Mouse (Mus musculus) B cell, adult 67 days (primary cell): Measurements from ENCODE around the gene Fkbp11. TPM values are rescaled to one million over a fixed set of nuclear protein-coding genes. Genes with fewer than 3 reads are reported as not detected.

Source experiments
- total RNA-seq, 2 experiments: library from RNA; stranded (reverse); gene quantifications; 4 replicates each; pipeline ENCODE4 v1.2.4; 2023

Fkbp11 gene
- 10 to 100 TPM; 24.6 to 26.6 TPM for total RNA-seq

DNA sequence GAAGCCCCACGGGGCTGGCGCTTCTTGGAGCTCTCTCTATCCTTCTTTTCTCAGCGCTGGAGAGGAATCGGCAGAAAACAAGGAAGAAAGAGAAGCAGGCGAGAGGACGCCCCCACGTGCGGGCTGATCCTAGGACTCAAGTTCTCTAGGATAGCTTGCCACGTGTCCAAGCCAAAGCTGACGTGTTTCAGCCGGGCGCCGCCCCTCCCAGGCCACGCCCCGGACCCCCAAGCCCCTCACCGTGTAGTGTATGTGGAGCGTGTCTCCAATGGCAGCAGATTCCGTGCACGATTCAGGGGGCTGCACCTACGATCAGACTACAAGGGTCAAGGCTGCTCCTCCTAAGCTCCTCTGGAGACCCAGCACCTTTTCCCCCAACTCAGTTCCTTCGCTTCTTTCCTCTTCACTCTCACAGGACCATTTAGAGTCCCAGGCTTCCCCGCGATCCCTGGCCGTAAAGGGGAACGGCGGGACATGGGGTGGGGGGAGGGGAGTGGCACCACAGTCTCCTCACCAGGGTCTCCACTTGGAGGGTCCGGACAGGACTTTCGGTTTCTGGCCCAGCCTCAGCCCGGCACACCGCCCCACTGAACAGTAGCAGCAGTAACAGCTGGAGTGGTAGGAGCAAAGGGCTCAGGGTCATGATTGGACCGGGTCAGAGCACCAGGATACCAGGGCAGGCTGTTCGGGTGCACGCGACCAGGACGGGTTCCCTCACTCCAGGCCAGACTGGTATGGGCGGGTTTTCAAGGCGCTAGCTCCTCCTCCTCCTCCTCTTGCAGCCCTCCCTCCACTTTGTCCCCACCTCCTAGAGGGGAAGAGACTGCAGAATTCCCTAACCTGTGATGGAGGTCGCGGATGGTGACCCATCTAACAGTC, at the start of gene Fkbp11:
Fkbp11 (minus strand) TSS at position 756 of the 879 bp plus-strand sequence.

DNA sequence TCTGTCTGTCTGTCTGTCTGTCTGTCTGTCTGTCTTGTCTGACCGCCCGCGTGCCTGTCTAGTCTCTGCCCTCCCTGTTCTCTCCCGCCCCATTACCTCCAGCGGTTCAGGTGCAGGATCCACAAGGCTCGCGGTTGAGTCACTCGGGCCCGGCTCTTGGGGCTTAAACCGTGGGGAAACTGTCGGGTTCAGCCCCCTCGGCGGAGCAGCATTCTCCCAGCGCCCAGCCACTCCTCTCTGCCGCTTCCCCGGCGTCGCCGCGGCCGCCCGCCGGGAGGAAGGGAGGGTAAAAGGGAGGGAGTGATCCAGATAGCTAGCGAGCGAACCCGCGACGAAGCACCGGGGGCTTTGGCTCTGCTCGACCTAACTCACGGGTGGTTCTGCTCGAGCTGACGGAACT, 49.8 kb upstream of the Fkbp11 start, which contains the start of gene Wnt10b:
Wnt10b (minus strand) TSS at position 389 of the 400 bp plus-strand sequence.

DNA sequence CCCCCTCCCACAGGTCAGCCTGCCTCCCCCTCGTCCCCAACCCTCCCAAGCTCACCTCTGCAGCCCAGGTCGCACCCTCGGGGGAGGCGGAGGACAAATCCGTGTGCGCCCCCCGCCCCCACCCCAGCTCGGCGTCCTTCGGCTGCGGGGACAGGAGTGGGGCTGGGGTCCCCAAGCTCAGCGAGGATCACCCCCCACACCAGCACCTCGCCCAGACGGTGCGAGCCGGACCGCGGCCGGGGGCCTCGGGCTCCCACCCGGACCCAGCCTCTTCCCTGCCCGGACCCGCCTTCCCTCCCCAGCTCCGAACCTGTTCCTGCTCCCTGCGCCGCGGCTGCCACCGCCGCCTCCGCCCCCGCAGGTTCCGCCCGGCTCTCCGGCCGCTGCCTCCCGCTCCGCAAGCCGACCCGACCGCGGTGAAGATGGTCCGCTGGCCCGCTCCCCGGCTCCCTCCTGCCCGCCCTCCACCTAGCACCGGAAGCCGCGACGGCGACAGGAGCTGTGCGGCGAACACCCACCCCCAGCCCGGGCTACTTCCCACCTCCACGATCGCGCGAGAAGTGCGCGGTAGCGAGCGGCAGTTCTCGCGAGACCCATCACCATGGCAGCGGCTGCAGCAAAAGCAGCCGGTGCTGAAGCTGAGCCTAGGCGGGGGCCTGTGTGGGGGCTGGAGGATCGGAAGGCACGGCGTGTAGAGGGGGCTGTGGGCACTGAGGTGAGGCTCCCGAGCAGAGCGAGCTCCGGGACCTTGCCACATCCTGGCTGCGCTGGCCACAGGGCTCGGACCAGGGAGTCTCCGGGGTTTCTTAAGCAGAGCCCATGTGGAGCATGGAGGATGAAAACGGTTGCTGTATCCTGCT, 34.9 kb upstream of the Fkbp11 start, which contains the start of gene Arf3:
Arf3 (minus strand) TSS at position 545 of the 860 bp plus-strand sequence.

DNA sequence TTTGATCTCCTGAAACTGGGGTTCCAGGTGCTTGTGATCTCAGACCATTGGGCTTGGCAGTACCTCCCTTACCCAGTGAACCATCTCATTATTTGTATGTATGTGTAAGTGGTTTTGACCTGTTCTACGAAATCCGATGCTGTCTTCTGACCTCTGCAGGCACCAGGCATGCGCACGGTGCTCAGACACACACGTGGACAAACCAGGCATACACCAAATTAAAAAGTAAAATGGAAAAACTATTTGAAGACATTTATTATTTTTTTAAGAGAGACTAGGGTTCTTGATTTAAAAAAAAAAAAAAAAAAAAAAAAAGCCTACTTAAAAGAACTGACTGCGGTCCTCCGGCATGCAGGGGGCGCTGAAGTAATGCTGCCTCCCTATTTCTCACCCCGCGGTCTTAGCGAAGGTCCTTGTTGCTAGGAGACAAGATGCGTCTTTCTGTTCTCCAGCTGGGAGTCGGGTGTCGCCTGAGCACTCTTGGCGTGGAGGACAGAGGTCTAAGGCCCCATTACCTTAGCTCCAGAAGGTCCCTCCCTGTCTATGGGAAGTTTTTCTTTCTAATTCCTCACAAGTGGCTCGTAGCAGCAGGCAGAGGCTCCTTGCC, 20.1 kb downstream of the Fkbp11 start, which contains the start of gene Ccdc65:
Ccdc65 (plus strand) TSS at position 442 of the 607 bp plus-strand sequence.

DNA sequence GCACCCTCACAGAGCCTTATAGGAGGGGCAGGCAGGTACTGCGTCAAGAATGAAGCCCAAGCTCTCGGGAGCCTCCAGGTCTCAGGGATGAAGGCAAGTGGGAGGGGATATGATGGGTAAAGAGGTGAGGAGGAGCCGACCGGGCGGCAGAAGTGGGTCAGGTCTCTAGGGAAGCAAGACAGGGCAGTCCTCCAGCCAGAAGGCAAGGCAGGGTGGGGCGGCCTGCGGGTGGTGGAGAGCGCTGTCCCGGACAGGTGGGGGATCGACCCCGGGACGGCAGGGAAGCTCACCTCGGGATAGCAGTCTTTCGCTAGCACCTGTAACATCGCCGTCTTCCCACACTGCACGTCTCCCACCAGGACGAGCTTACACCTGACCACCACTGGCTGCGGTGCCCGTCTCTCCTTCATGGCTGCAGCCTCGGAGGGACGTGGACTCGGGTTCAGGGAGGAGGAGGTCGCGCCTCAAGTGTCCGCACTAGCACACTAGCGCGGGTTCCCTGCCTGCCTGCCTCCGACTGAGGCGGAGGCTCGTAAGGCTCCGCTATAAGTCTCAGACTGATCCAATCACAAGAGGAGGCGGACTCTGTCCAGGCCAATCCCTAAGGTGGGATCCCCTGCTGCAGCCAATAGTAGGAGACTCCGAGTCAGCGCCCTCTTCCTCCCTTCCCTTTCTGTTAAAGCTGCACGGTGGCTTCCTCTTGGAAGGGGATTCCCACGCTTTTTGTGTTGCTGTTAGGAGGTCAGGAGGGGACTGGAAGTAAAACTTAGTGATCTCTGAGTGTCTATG, 50.9 kb downstream of the Fkbp11 start, which contains the start of gene Rnd1:
Rnd1 (minus strand) TSS at position 522 of the 789 bp plus-strand sequence.

Other genes starting within 250 kb of the Fkbp11 start
- under 1 TPM in 1 of 2 experiments, not detected in 1; 0.75 TPM for gene Lalba, start 245.5 kb downstream of the Fkbp11 start, total RNA-seq
- not detected for gene Olfr279, start 235.8 kb downstream of the Fkbp11 start, total RNA-seq
- gene Kansl2, start 193.9 kb downstream of the Fkbp11 start, total RNA-seq, result 10 to 100 TPM; 80.7 to 85.4 TPM
- gene Ccnt1, start 157.3 kb downstream of the Fkbp11 start, total RNA-seq, result 100 to 1,000 TPM; 134 to 143 TPM
- not detected for gene 4930415O20Rik, start 157.2 kb downstream of the Fkbp11 start, total RNA-seq
- 1 to 10 TPM; 4.3 to 4.5 TPM for gene Adcy6, start 118.1 kb downstream of the Fkbp11 start, total RNA-seq
- not detected for gene Cacnb3, start 97.4 kb downstream of the Fkbp11 start, total RNA-seq
- gene Ddx23, start 65.3 kb downstream of the Fkbp11 start, total RNA-seq, result 100 to 1,000 TPM; 134 to 152 TPM
- gene Rnd1, start 50.7 kb downstream of the Fkbp11 start, total RNA-seq, result not detected
- not detected for gene Ccdc65, start 20.0 kb downstream of the Fkbp11 start, total RNA-seq
- gene Arf3, start 35.0 kb upstream of the Fkbp11 start, total RNA-seq, result 10 to 100 TPM; 89.5 to 91.6 TPM
- under 1 TPM; 0.83 to 0.87 TPM for gene Wnt10b, start 50.0 kb upstream of the Fkbp11 start, total RNA-seq
- gene Wnt1, start 61.7 kb upstream of the Fkbp11 start, total RNA-seq, result not detected
- under 1 TPM; 0.23 to 0.30 TPM for gene Ddn, start 81.3 kb upstream of the Fkbp11 start, total RNA-seq
- gene Prkag1, start 103.3 kb upstream of the Fkbp11 start, total RNA-seq, result 10 to 100 TPM; 76.9 to 79.0 TPM
- 100 to 1,000 TPM; 192 to 206 TPM for gene Kmt2d, start 143.0 kb upstream of the Fkbp11 start, total RNA-seq
- gene Rhebl1, start 166.3 kb upstream of the Fkbp11 start, total RNA-seq, result 10 to 100 TPM; 19.5 to 22.6 TPM
- under 1 TPM in 1 of 2 experiments, not detected in 1; 0.65 TPM for gene Dhh, start 170.3 kb upstream of the Fkbp11 start, total RNA-seq
- 100 to 1,000 TPM; 266 to 275 TPM for gene Lmbr1l, start 190.0 kb upstream of the Fkbp11 start, total RNA-seq
- gene Tuba1b, start 206.4 kb upstream of the Fkbp11 start, total RNA-seq, result 100 to 1,000 TPM; 145 to 154 TPM
- gene Gm49450, start 225.4 kb upstream of the Fkbp11 start, total RNA-seq, result not detected
- gene Tuba1a, start 225.5 kb upstream of the Fkbp11 start, total RNA-seq, result 100 to 1,000 TPM in 1 of 2 experiments, 10 to 100 TPM in 1; 83.7 to 117 TPM